Mouse (Mus musculus) G1E (cell line): ENCODE results near the gene Anapc1. TPM values are rescaled to one million over a fixed set of nuclear protein-coding genes. Genes with fewer than 3 reads are reported as not detected.
A peak's percentile ranks its signal among the peaks of the same experiment; 100 is the strongest.
"Not testable (repeated sequence)": the region's sequence is repeated elsewhere in the genome, so short reads cannot be mapped to it uniquely, and the experiment has no call there.

ENCODE experiments used
- ATAC-seq: 2 replicates; pipeline ENCODE4 v1.8.0; 2016; ENCODE audit warnings: mild to moderate bottlenecking; ENCODE audit not compliant: insufficient number of reproducible peaks, poor library complexity, low FRiP score, severe bottlenecking; ENCODE audit errors: extremely low read depth
- DNase-seq: peaks from one replicate; pipeline ENCODE4 v3.0.0; 2012; ENCODE audit warnings: low spot score
- H3K27me3 ChIP-seq: 2 replicates; pipeline ENCODE4 v1.6.1; 2012; ENCODE audit warnings: mild to moderate bottlenecking, low read length, inconsistent platforms; ENCODE audit not compliant: insufficient read depth
- H3K36me3 ChIP-seq: replicated peaks from 2 replicates; pipeline ENCODE3; 2012; ENCODE audit warnings: mild to moderate bottlenecking, inconsistent platforms
- H3K4me1 ChIP-seq: 2 replicates; pipeline ENCODE4 v1.6.1; 2012; ENCODE audit warnings: low read depth, low read length, inconsistent platforms, mixed read lengths; ENCODE audit not compliant: insufficient read depth
- H3K4me3 ChIP-seq: 2 replicates; pipeline ENCODE4 v1.5.1; 2012; ENCODE audit warnings: low read depth, mild to moderate bottlenecking, inconsistent platforms, low read length, moderate library complexity, mixed read lengths
- H3K9me3 ChIP-seq: replicated peaks from 2 replicates; pipeline ENCODE4 v1.6.1; 2012; ENCODE audit warnings: inconsistent platforms
- CTCF ChIP-seq: IDR thresholded peaks from 2 replicates; pipeline ENCODE4 v1.5.1; 2012; ENCODE audit warnings: low read depth, low read length, inconsistent platforms, mixed read lengths
- GATA1 ChIP-seq: IDR thresholded peaks from 2 replicates; pipeline ENCODE4 v1.6.1; 2012; ENCODE audit warnings: borderline replicate concordance, low read length, inconsistent platforms, mixed read lengths
- GATA2 ChIP-seq: IDR thresholded peaks from 2 replicates; pipeline ENCODE4 v1.6.1; 2012; ENCODE audit warnings: low read depth, low read length, inconsistent platforms, borderline replicate concordance
- POLR2AphosphoS5 ChIP-seq: IDR thresholded peaks from 2 replicates; pipeline ENCODE4 v1.6.1; 2012; ENCODE audit warnings: low read depth, low read length, inconsistent platforms; ENCODE audit not compliant: insufficient replicate concordance
- TAL1 ChIP-seq: conservative IDR thresholded peaks from 2 replicates; pipeline ENCODE4 v1.6.1; 2012; ENCODE audit warnings: low read depth, low read length, inconsistent platforms, mixed read lengths
- polyA plus RNA-seq: library from polyadenylated mRNA; stranded (reverse); fragments of >175 nt; gene quantifications from 2 replicates; pipeline ENCODE4 v1.2.3, GENCODE M21; 2012
- total RNA-seq, 2 experiments: library from RNA; stranded (forward) in 1 of 2; stranded (reverse) in 1 of 2; fragments of 200-1000 nt in 1 of 2; fragments of >200 nt in 1 of 2; fragmentation: Nextera tagmentation in 1 of 2; gene quantifications; 2 replicates each; pipeline ENCODE4 v1.2.3; 2014 to 2017

Gene Anapc1
- total and polyA plus RNA-seq, 3 experiments = 105 to 262 (median 180) TPM

GRCm38 (mm10) chr2:128694548-128694947, 7.4 kb upstream of the Anapc1 start:
- Histone ChIP-seq H3K4me1 (peaks cover 14% of the 10 kb centered on the region), H3K27me3 (peaks cover 32% of the 10 kb centered on the region), H3K4me3 (no peak overlapping the region), H3K36me3 (no peaks in the 10 kb centered on the region), H3K9me3 (no peaks in the 10 kb centered on the region)
- TF ChIP-seq TAL1 = no peak
- TF ChIP-seq CTCF = no peak
- no peak for TF ChIP-seq POLR2AphosphoS5
- no peak for TF ChIP-seq GATA1
- no peak for TF ChIP-seq GATA2
- no peak for ATAC-seq
- no peak for DNase-seq

GRCm38 (mm10) chr2:128693828-128694227, 6.6 kb upstream of the Anapc1 start:
- peaks cover 17% of the 10 kb centered on the region for H3K4me1 ChIP-seq
- H3K4me3 ChIP-seq, H3K36me3 ChIP-seq, ATAC-seq, H3K9me3 ChIP-seq, DNase-seq: not testable (repeated sequence)
- H3K27me3 ChIP-seq = peaks cover 25% of the 10 kb centered on the region

DNA sequence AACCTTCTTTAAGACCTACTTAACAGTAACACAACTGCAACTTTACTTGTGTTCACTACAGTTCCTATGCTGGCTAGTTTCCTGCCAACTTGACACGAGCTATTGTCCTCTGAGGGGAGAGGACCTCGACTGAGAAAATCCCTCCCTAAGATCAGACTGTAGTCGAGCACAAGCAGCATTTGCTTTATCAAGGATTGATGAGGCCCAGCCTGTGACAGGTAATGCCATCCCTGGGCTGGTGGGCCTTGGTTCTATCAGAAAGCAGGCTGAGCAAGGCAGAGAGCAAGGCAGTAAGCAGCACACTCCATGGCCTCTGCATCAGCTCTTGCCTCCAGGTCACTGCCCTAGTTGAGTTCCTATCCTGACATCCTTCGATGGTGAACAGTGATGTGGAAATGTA, 6.0 kb upstream of the Anapc1 start:
- no peak overlapping the region for H3K4me3 ChIP-seq
- no peak for TF ChIP-seq POLR2AphosphoS5
- no peak for TF ChIP-seq CTCF
- TF ChIP-seq GATA1 = no peak
- TF ChIP-seq TAL1 = no peak
- TF ChIP-seq GATA2 = no peak
- H3K27me3 ChIP-seq = peaks cover 19% of the 10 kb centered on the region
- H3K36me3 ChIP-seq = no peaks in the 10 kb centered on the region
- no peak for DNase-seq
- no peaks in the 10 kb centered on the region for H3K9me3 ChIP-seq
- H3K4me1 ChIP-seq = peaks cover 15% of the 10 kb centered on the region
- ATAC-seq = no peak

DNA sequence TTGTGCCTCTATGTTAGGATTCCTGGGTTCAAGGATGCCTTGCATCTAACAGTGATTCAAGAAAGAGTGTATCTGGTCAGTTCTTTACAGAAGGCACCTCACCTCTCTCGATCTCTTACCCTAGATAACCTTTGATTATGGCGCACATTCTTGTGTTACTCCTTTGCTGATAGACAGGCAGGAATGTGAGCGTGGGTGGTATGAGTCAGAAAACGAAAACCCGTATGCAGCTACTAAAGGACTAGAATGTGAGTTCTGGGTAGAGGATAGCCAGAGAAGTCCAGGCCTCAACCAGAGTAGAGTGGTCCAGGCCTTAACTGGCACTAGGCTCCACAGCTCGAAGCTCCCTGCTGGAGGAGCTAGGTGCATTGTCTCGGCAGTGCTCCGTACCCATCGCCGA, 5.6 kb upstream of the Anapc1 start:
- H3K4me3 ChIP-seq = no peak overlapping the region
- H3K36me3 ChIP-seq = no peaks in the 10 kb centered on the region
- DNase-seq (no peak), ATAC-seq (no peak)
- no peaks in the 10 kb centered on the region for H3K9me3 ChIP-seq
- H3K27me3 ChIP-seq = peaks cover 15% of the 10 kb centered on the region
- TF ChIP-seq GATA2 (no peak), CTCF (no peak), TAL1 (no peak), GATA1 (no peak), POLR2AphosphoS5 (no peak)
- H3K4me1 ChIP-seq = peaks cover 16% of the 10 kb centered on the region

DNA sequence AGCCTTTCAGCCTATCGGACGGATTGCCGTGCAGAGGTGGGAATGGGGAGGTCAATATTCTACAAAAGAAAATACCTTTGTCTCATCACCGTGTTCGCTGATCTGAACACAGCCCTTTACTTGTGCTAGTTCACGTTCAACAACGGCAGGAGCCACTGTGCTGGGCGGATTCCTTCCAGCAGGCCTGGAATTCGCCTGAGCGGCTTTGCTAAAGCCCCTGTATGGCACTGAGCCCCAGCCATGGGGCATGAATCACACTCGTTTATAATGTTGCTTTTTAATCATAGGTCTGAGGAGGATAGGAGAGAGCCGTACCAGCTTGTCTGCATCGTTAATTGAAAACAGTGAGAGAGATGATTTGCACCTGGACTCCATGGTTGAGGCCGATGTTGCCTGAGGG, 5.1 kb upstream of the Anapc1 start:
- H3K9me3 ChIP-seq = no peaks in the 10 kb centered on the region
- H3K4me1 ChIP-seq = peaks cover 19% of the 10 kb centered on the region
- TF ChIP-seq CTCF (no peak), TAL1 (no peak), GATA2 (no peak), GATA1 (no peak), POLR2AphosphoS5 (no peak)
- peaks cover 11% of the 10 kb centered on the region for H3K27me3 ChIP-seq
- ATAC-seq (no peak), DNase-seq (no peak)
- no peaks in the 10 kb centered on the region for H3K36me3 ChIP-seq
- H3K4me3 ChIP-seq = no peak overlapping the region

GRCm38 (mm10) chr2:128687558-128688120, 448 bp upstream of the Anapc1 start:
- ATAC-seq (0 out of 2 replicates have a peak, but pooled peaks have one; percentile 31), DNase-seq (peak; percentile 56)
- Histone ChIP-seq H3K36me3 (peaks cover 26% of the 10 kb centered on the region), H3K9me3 (no peaks in the 10 kb centered on the region), H3K27me3 (no peaks in the 10 kb centered on the region), H3K4me3 (peak overlapping the region; percentile 86), H3K4me1 (peaks cover 40% of the 10 kb centered on the region)
- TF ChIP-seq CTCF (no peak), GATA2 (no peak), TAL1 (no peak), POLR2AphosphoS5 (no peak), GATA1 (no peak)

DNA sequence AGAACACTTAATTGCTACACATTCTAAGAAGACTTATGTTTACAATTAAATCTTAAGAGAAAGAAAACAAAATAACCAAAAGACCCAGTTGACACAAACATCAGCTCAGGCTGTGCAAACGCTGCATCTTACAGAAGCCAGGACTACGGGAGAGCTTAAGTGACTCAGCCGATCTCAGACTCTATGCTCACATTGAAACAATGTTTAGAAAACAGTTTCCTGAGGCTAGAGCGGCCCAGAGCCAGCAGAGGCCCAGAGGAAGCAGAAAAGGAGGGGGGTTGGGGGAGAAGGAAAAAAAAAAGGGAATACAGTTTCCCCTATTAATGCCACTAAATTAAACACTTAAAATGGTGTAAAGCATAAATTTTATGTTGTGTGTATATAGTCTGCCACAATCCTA, 6.5 kb downstream of the Anapc1 start:
- no peak for TF ChIP-seq GATA2
- no peak for TF ChIP-seq TAL1
- TF ChIP-seq CTCF = no peak
- H3K4me3 ChIP-seq = no peak overlapping the region
- H3K4me1 ChIP-seq = peaks cover 22% of the 10 kb centered on the region
- DNase-seq = no peak
- H3K36me3 ChIP-seq = peaks cover 91% of the 10 kb centered on the region
- no peaks in the 10 kb centered on the region for H3K27me3 ChIP-seq
- no peak for ATAC-seq
- no peaks in the 10 kb centered on the region for H3K9me3 ChIP-seq
